Mouse (Mus musculus) brown adipose tissue, adult 24 weeks (tissue): ENCODE data around the gene Defb45. TPM values are rescaled to one million over a fixed set of nuclear protein-coding genes. Genes with fewer than 3 reads are reported as not detected.

Experiments
- H3K27ac ChIP-seq: fragments of 200-500 bp; replicated peaks from 2 replicates; pipeline ENCODE4 v1.5.1; 2012; ENCODE audit warnings: low read depth, mild to moderate bottlenecking, low read length
- H3K4me1 ChIP-seq: fragments of 200-500 bp; 2 replicates; pipeline ENCODE4 v1.6.1; 2012; ENCODE audit warnings: low read length, mixed read lengths; ENCODE audit not compliant: control insufficient read depth, insufficient read depth, insufficient read length
- H3K4me3 ChIP-seq: fragments of 200-500 bp; 2 replicates; pipeline ENCODE4 v1.5.1; 2012; ENCODE audit warnings: low read depth, mild to moderate bottlenecking, low read length, moderate library complexity; ENCODE audit not compliant: insufficient read depth
- polyA plus RNA-seq: library from polyadenylated mRNA; stranded (reverse); fragments of >200 nt; gene quantifications from 2 replicates; pipeline ENCODE4 v1.2.4, GENCODE M21; 2012; ENCODE audit not compliant: missing spikeins, insufficient read depth, insufficient read length

Gene Defb45
- polyA plus RNA-seq, 1 experiment, result not detected

DNA sequence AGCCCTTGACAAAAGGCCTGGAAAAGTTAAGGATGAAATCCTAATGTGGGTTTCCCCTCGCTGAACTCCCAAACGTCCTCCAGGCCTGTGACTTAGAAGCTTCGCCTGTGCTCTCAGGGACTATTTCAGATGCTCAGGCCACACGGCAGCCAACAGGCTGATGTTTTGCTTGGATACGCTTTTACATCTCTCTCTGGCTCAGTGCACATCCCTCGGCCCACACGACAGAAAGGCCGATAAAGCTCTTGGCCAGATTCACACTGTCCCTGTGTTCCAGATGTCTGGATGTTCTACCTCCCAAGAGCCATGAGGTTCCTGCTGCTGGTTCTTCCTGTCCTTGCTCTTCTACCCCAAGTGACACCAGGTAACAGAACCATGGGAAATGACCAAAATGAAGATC is 25.7 kb downstream of the Defb45 start:
- H3K27ac ChIP-seq, result no peak overlapping the region
- no peaks in the 10 kb centered on the region for H3K4me1 ChIP-seq
- no peak overlapping the region for H3K4me3 ChIP-seq

DNA sequence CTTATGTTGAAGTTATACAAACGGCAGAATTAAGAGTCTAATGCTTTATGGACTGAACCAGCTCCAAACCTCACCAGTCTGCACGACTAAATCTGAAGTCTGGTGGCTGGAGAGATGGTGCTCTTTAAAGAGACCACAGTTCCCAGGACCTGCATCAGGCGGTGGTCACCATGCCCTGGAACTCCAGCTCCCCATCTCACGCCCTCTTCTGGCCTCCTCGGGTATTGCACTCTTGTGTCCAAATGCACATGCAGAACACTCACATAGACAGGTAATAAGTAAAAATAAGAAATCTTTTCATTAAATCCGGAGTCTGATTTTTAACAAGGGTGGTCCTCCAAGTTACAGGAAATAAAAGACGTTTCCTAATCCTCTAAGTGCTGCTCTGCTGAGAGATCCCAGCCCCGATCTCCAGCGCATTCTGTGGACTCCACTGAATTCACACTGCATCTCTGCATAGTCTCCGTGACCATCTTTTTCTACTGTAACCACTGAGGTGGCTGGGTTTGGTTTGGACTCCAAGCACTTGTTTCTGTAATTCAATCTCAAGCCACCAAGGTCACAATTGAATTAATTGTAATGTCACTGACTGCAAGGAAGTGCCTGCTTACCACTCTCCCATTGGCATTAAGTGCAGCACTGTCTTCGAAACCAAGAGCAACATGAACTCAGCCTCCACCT is 26.9 kb downstream of the Defb45 start, which contains the start of gene Defb21:
TSS of gene Defb21 (plus strand) at position 631 of the 681 bp plus-strand sequence.
- Histone ChIP-seq H3K4me3 (no peak within 1 kb of the TSS), H3K4me1 (no peaks in the 10 kb centered on the region), H3K27ac (no peak within 1 kb of the TSS)

DNA sequence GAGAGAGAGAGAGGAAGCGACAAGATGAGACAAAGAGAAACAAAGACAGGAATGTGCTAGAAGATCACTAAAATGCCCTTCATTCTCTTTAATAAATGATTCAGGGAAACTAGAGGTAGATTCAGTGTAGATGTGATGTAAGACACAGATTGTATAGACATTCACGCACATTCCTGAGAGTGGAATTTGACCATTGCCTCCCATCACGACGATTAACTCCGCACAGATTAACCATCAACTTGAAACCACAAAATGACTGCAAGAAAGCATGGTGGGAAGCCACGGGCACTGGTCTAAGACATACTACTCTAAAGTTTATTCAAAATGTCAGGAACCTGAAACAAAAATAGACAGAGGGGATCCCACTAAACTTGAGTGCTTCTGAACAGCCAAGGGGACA is 28.9 kb downstream of the Defb45 start:
- Histone ChIP-seq H3K4me3 (no peak overlapping the region), H3K27ac (no peak overlapping the region), H3K4me1 (no peaks in the 10 kb centered on the region)

DNA sequence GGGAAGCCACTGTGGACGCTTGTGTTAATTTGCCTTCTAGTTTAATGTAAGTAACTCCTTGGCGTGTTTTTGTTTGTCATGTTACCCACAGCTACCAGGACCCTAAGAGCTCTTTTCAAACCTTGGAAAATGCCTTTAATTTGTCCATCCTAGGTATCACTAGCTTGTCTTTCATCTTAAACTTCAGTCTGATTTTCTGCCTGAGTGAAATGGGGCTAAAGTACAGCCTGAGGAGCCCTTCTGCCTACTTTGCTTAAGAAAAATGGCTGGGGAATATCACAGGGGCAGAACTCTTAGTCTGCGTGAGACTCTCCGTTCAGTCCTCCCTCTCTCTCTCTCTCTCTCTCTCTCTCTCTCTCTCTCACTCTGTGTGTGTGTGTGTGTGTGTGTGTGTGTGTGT is 29.3 kb downstream of the Defb45 start:
- H3K4me1 ChIP-seq, result no peaks in the 10 kb centered on the region
- H3K4me3 ChIP-seq, result no peak overlapping the region
- no peak overlapping the region for H3K27ac ChIP-seq

DNA sequence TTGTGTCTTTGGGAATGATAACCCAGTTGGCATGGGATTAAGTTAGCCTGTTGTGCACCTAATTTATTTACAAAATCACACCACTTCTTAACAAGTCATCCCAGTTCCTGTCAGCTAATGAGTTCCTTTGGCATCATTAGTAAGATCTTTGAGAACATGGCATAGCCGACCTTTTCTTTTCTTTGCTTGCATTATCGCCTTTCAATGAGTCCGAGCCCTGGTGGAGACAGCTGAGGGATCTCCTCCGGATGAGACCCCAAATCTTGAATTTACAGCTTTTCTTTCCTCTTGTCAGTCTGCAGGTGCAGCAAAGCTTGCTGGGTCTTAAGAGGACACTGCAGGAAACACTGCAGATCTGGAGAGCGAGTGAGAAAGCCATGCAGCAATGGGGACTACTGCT is 30.2 kb downstream of the Defb45 start, which contains the start of gene Gm17416:
TSS of gene Gm17416 (plus strand) at position 301 of the 400 bp plus-strand sequence.
- no peak within 1 kb of the TSS for H3K27ac ChIP-seq
- no peaks in the 10 kb centered on the region for H3K4me1 ChIP-seq
- H3K4me3 ChIP-seq, result no peak within 1 kb of the TSS

DNA sequence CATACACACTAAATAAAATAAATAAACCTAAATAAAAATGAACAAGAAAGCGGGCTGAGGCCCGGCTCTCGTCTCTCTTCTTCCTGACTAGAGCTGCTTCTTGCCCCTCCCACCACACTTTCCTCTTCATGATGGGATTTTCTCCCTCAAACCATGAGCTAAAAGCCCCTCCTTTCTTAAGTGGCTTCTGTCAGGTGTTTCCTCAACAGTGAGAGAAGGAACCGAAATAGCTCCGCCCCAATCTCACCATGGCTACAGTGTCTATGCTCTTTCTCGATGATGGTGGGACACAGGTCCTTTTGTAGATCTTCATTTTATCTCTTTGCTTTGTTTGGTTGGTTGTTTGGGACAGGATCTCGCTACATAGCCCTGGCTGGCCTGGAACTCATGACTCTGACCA is 42.5 kb downstream of the Defb45 start:
- no peak overlapping the region for H3K27ac ChIP-seq
- H3K4me3 ChIP-seq, result no peak overlapping the region
- no peaks in the 10 kb centered on the region for H3K4me1 ChIP-seq

DNA sequence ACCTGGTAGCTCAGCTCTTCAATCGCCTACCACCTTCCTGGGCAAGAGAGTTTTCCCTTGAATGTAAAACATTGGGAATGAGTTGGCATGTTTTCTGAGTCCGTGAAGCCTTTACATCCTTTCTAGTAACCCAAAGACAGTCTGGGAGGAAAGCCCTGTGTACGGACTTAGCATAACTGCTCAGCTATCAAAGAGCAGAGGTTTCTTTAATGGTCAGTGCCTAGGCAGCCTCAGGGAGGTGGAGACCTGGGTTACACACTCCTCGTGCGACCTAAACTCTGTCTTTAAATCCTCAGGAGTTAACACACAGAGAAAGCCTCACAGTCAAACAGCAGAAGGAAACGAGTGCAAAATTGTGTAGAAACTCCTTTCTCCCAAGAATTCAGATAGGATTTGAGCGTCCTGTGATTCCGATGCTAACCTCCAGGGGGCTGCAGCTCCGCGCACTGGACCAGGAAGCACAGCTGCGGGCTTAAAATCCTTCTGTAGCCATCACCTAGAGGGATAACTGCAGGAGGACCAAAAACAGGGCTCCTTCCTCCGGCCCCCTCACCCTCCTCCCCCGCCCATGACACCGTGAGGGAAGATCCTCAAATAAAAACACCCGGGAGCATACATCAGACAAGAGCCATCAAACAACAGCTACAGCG is 45.3 kb downstream of the Defb45 start:
- Histone ChIP-seq H3K4me3 (no peak overlapping the region), H3K27ac (no peak overlapping the region), H3K4me1 (no peaks in the 10 kb centered on the region)

DNA sequence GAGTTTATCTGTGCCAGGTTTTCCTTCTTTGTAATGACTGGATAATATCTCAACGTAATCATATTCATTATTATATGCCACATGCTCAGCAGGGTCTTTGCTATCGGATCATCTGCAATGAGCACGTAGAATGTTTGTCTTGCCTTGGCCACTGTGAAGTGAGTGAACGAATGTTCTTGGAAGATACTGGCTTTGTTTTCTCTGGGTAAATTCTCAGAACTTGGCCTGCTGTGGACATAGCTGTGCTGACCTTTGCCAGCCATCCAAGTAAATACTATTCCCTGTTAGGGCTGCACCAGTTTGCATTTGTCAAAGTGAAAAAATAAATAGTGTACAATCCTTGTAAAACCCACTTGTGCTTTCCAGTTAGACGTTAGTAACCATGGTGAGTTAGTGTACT is 51.1 kb downstream of the Defb45 start:
- no peak overlapping the region for H3K27ac ChIP-seq
- no peak overlapping the region for H3K4me3 ChIP-seq
- no peaks in the 10 kb centered on the region for H3K4me1 ChIP-seq

DNA sequence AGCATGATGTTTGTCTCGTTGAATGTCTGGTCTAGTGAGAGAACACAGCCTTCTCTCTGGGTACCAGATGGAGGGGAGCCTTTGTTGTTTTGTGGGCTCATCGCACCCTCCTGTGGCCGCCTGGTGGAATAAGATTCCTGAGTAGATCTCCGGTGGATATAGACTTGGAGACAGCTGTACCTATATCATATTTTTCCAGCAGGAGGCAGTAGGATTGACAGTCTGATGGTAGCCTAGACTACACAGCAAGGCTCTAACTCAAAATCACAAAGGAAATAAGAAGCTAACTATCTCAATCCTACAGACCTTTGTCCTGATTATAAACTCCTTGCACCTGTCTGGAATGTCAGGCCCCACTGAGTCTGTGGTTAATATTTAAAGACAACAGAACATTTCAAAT is 54.5 kb downstream of the Defb45 start:
- H3K4me1 ChIP-seq, result no peaks in the 10 kb centered on the region
- H3K27ac ChIP-seq, result no peak overlapping the region
- H3K4me3 ChIP-seq, result no peak overlapping the region

DNA sequence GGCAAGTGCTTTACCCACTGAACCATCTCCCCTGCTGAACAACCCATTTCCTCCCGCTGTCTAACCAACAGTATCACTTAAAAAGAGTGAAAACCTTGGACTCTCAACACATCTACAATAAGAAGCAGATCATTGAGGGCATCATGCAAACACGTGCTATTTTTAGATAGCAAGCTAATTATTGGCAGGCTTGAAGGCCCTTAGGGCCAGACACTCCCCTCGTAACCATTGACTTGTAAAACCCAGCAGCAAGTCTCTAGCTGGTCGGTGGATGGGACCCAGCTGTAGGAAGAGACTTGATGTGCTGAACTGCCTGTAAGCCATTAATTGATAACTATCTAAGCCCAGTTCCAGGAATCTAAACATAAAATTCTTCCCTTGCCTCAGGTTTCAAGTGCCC is 55.7 kb downstream of the Defb45 start:
- no peaks in the 10 kb centered on the region for H3K4me1 ChIP-seq
- H3K4me3 ChIP-seq, result no peak overlapping the region
- H3K27ac ChIP-seq, result no peak overlapping the region

Other genes starting within 250 kb of the Defb45 start
- not detected in 2 replicates for gene Nrsn2, start 222.8 kb downstream of the Defb45 start, polyA plus RNA-seq
- gene Sox12, start 201.3 kb downstream of the Defb45 start, polyA plus RNA-seq, result 0.46 and 0.99 TPM in 2 replicates
- gene Zcchc3, start 184.4 kb downstream of the Defb45 start, polyA plus RNA-seq, result 1.2 and 1.4 TPM in 2 replicates
- gene 6820408C15Rik, start 183.8 kb downstream of the Defb45 start, polyA plus RNA-seq, result 0.71 and 0.79 TPM in 2 replicates
- gene Defb23, start 134.8 kb downstream of the Defb45 start, polyA plus RNA-seq, result not detected in 2 replicates
- gene Defb20, start 122.3 kb downstream of the Defb45 start, polyA plus RNA-seq, result not detected in 2 replicates
- gene Defb22, start 109.3 kb downstream of the Defb45 start, polyA plus RNA-seq, result not detected in 2 replicates
- gene Defb26, start 87.7 kb downstream of the Defb45 start, polyA plus RNA-seq, result not detected in 2 replicates
- not detected in 2 replicates for gene Defb28, start 81.1 kb downstream of the Defb45 start, polyA plus RNA-seq
- not detected in 2 replicates for gene Defb29, start 59.3 kb downstream of the Defb45 start, polyA plus RNA-seq
- gene Gm17416, start 30.1 kb downstream of the Defb45 start, polyA plus RNA-seq, result not detected in 2 replicates
- gene Defb21, start 26.7 kb downstream of the Defb45 start, polyA plus RNA-seq, result not detected in 2 replicates
- not detected in 2 replicates for gene Defb19, start 19.1 kb downstream of the Defb45 start, polyA plus RNA-seq
- gene Defb36, start 4.9 kb upstream of the Defb45 start, polyA plus RNA-seq, result not detected in 2 replicates
- gene Defb25, start 23.7 kb upstream of the Defb45 start, polyA plus RNA-seq, result not detected in 2 replicates
- gene Rem1, start 27.6 kb upstream of the Defb45 start, polyA plus RNA-seq, result 1.2 and 1.6 TPM in 2 replicates
- gene H13, start 70.1 kb upstream of the Defb45 start, polyA plus RNA-seq, result 54.9 and 59.2 TPM in 2 replicates
- gene Mcts2, start 87.6 kb upstream of the Defb45 start, polyA plus RNA-seq, result 42.0 and 42.5 TPM in 2 replicates
- 48.0 and 59.8 TPM in 2 replicates for gene Id1, start 136.9 kb upstream of the Defb45 start, polyA plus RNA-seq
- 6.3 and 8.7 TPM in 2 replicates for gene Cox4i2, start 154.8 kb upstream of the Defb45 start, polyA plus RNA-seq
- 22.5 and 23.5 TPM in 2 replicates for gene Bcl2l1, start 232.3 kb upstream of the Defb45 start, polyA plus RNA-seq
- not detected in 2 replicates for gene Tpx2, start 248.6 kb upstream of the Defb45 start, polyA plus RNA-seq